Mouse (Mus musculus) neural tube, embryonic 11.5 days (tissue): ENCODE measurements around the gene D17H6S53E. TPM values are rescaled to one million over a fixed set of nuclear protein-coding genes. Genes with fewer than 3 reads are reported as not detected.

Experiments
- ATAC-seq: fragments of 200-750 bp; cut with Nextera tagmentation; 2 replicates; pipeline ENCODE4 v1.8.0; 2017; ENCODE audit warnings: moderate number of reproducible peaks, mild to moderate bottlenecking, moderate TSS enrichment, moderate library complexity; ENCODE audit not compliant: insufficient read depth, low FRiP score, low TSS enrichment
- DNase-seq: peaks from one replicate; pipeline ENCODE4 v3.0.0-alpha.2; 2015; ENCODE audit warnings: low spot score
- H3K27ac ChIP-seq: fragments of 300-500 bp; sonication (generic); 2 replicates; pipeline ENCODE4 v1.5.1; 2014; ENCODE audit warnings: low read depth, mild to moderate bottlenecking, low read length
- H3K27me3 ChIP-seq: fragments of 300-500 bp; sonication (generic); 2 replicates; pipeline ENCODE4 v1.6.1; 2014; ENCODE audit warnings: mild to moderate bottlenecking, low read length, mixed read lengths; ENCODE audit not compliant: control insufficient read depth, insufficient read depth
- H3K36me3 ChIP-seq: fragments of 300-500 bp; sonication (generic); 2 replicates; pipeline ENCODE4 v1.6.1; 2014; ENCODE audit warnings: mild to moderate bottlenecking, low read length, moderate library complexity, mixed read lengths; ENCODE audit not compliant: control insufficient read depth, insufficient read depth
- H3K4me1 ChIP-seq: fragments of 300-500 bp; sonication (generic); 2 replicates; pipeline ENCODE4 v1.6.1; 2014; ENCODE audit warnings: low read length, mixed read lengths; ENCODE audit not compliant: control insufficient read depth, insufficient read depth
- H3K4me2 ChIP-seq: fragments of 300-500 bp; sonication (generic); 2 replicates; pipeline ENCODE4 v1.6.1; 2014; ENCODE audit warnings: low read depth, mild to moderate bottlenecking, moderate library complexity
- H3K4me3 ChIP-seq: fragments of 300-500 bp; sonication (generic); 2 replicates; pipeline ENCODE4 v1.5.1; 2014; ENCODE audit warnings: low read depth, low read length
- H3K9ac ChIP-seq: fragments of 300-500 bp; sonication (generic); 2 replicates; pipeline ENCODE4 v1.6.1; 2014; ENCODE audit warnings: mild to moderate bottlenecking, low read length
- H3K9me3 ChIP-seq: fragments of 300-500 bp; sonication (generic); 2 replicates; pipeline ENCODE4 v1.6.1; 2016; ENCODE audit warnings: low read length; ENCODE audit not compliant: control insufficient read depth
- WGBS: fragments of 180-500 bp; shearing (Covaris S2); extraction: QIAGEN DNeasy Blood & Tissue Kit; methylation state at CpG from one replicate; pipeline ENCODE4 v1.1.7; 2014; 5-methylcytosine and 5-hydroxymethylcytosine counted together
- polyA plus RNA-seq: library from polyadenylated mRNA; unstranded; fragments of >200 nt; fragmentation: Nextera tagmentation; extraction: Ambion mirVana; gene quantifications from 2 replicates; pipeline ENCODE4 v1.2.1, GENCODE M21; 2014

Gene D17H6S53E
- polyA plus RNA-seq, 1 experiment from 2014 or later, result 7.0 TPM

- H3K9me3 ChIP-seq, result no peaks in the 10 kb centered on the region
- no peak overlapping the region for H3K4me2 ChIP-seq
- no peak for DNase-seq
- H3K36me3 ChIP-seq, result peaks cover 76% of the 10 kb centered on the region
- peaks cover 8% of the 10 kb centered on the region for H3K4me1 ChIP-seq
- no peak overlapping the region for H3K4me3 ChIP-seq
- H3K27ac ChIP-seq, result no peak overlapping the region
- no peak for ATAC-seq
- 97% methylated on average over 16 of the region's 16 CpGs for WGBS
- no peaks in the 10 kb centered on the region for H3K27me3 ChIP-seq
- H3K9ac ChIP-seq, result no peak overlapping the region
Measured at GRCm38 (mm10) chr17:35158850-35159593, 32.8 kb downstream of the D17H6S53E start.

GRCm38 (mm10) chr17:35159638-35160037 is 33.5 kb downstream of the D17H6S53E start:
- Histone ChIP-seq H3K27me3 (no peaks in the 10 kb centered on the region), H3K4me2 (no peak overlapping the region), H3K9me3 (no peaks in the 10 kb centered on the region), H3K27ac (no peak overlapping the region), H3K9ac (no peak overlapping the region), H3K36me3 (peaks cover 70% of the 10 kb centered on the region), H3K4me1 (peaks cover 8% of the 10 kb centered on the region), H3K4me3 (no peak overlapping the region)
- DNase-seq (no peak), ATAC-seq (no peak)
- 93% methylated on average over 7 of the region's 7 CpGs for WGBS

- ATAC-seq (no peak), DNase-seq (no peak)
- Histone ChIP-seq H3K9me3 (no peaks in the 10 kb centered on the region), H3K9ac (no peak overlapping the region), H3K27ac (no peak overlapping the region), H3K4me1 (peaks cover 16% of the 10 kb centered on the region), H3K4me2 (no peak overlapping the region), H3K36me3 (peaks cover 52% of the 10 kb centered on the region), H3K27me3 (no peaks in the 10 kb centered on the region), H3K4me3 (no peak overlapping the region)
- WGBS, result 86% methylated on average over 11 of the region's 11 CpGs
Measured at GRCm38 (mm10) chr17:35161421-35161820, 35.2 kb downstream of the D17H6S53E start.

GRCm38 (mm10) chr17:35162121-35162520 is 35.9 kb downstream of the D17H6S53E start:
- Histone ChIP-seq H3K4me1 (peaks cover 16% of the 10 kb centered on the region), H3K27me3 (no peaks in the 10 kb centered on the region), H3K36me3 (peaks cover 45% of the 10 kb centered on the region), H3K4me2 (peak overlapping the region; percentile 79; the same call in 1 of the 2 replicates), H3K4me3 (no peak overlapping the region), H3K9ac (peak overlapping the region; percentile 99; the same call in 1 of the 2 replicates), H3K27ac (no peak overlapping the region), H3K9me3 (no peaks in the 10 kb centered on the region)
- no peak for DNase-seq
- ATAC-seq, result no peak
- WGBS, result 84% methylated on average over 14 of the region's 14 CpGs

- no peak overlapping the region for H3K27ac ChIP-seq
- H3K4me2 ChIP-seq, result peak overlapping the region; percentile 79
- H3K9me3 ChIP-seq, result no peaks in the 10 kb centered on the region
- H3K27me3 ChIP-seq, result no peaks in the 10 kb centered on the region
- 73% methylated on average over 12 of the region's 12 CpGs for WGBS
- no peak for ATAC-seq
- peaks cover 16% of the 10 kb centered on the region for H3K4me1 ChIP-seq
- peak overlapping the region; percentile 86 for H3K4me3 ChIP-seq
- no peak for DNase-seq
- H3K9ac ChIP-seq, result peak overlapping the region; percentile 99
- peaks cover 39% of the 10 kb centered on the region for H3K36me3 ChIP-seq
Measured at GRCm38 (mm10) chr17:35162730-35163129, 36.6 kb downstream of the D17H6S53E start.

GRCm38 (mm10) chr17:35163326-35164081 is 37.3 kb downstream of the D17H6S53E start:
- Histone ChIP-seq H3K9me3 (no peaks in the 10 kb centered on the region), H3K27ac (peak overlapping the region; percentile 92; the same call in 1 of the 2 replicates), H3K36me3 (peaks cover 32% of the 10 kb centered on the region), H3K4me1 (peaks cover 16% of the 10 kb centered on the region), H3K4me3 (peak overlapping the region; percentile 86), H3K9ac (peak overlapping the region; percentile 99), H3K4me2 (peak overlapping the region; percentile 79), H3K27me3 (no peaks in the 10 kb centered on the region)
- DNase-seq, result no peak
- 21% methylated on average over 8 of the region's 8 CpGs for WGBS
- no peak for ATAC-seq

GRCm38 (mm10) chr17:35164218-35164567 is 38.0 kb downstream of the D17H6S53E start:
- H3K27ac ChIP-seq, result peak overlapping the region; percentile 92
- 0% methylated on average over 15 of the region's 28 CpGs for WGBS
- H3K4me1 ChIP-seq, result peaks cover 16% of the 10 kb centered on the region
- peak overlapping the region; percentile 79 for H3K4me2 ChIP-seq
- H3K4me3 ChIP-seq, result peak overlapping the region; percentile 86
- H3K36me3 ChIP-seq, result peaks cover 25% of the 10 kb centered on the region
- H3K9me3 ChIP-seq, result no peaks in the 10 kb centered on the region
- DNase-seq (no peak), ATAC-seq (no peak)
- no peaks in the 10 kb centered on the region for H3K27me3 ChIP-seq
- peak overlapping the region; percentile 99 for H3K9ac ChIP-seq

GRCm38 (mm10) chr17:35164568-35165450 is 38.6 kb downstream of the D17H6S53E start, which contains the start of gene Prrc2a:
TSS of gene Prrc2a (minus strand) at chr17:35164897.
- Histone ChIP-seq H3K4me2 (peak within 1 kb of the TSS; percentile 79), H3K9me3 (no peaks in the 10 kb centered on the region), H3K9ac (peak within 1 kb of the TSS; percentile 99), H3K27ac (peak within 1 kb of the TSS; percentile 93), H3K27me3 (no peaks in the 10 kb centered on the region), H3K36me3 (peaks cover 19% of the 10 kb centered on the region), H3K4me3 (peak within 1 kb of the TSS; percentile 86), H3K4me1 (peaks cover 16% of the 10 kb centered on the region)
- ATAC-seq, result peak; percentile 94
- DNase-seq, result peak; percentile 98
- under 1% methylated on average over 67 of the region's 89 CpGs for WGBS
